Mouse (Mus musculus): Measurements from ENCODE around the gene Crtc1.

The Crtc1 gene

GRCm38 (mm10) chr8:70389678-70390077, 49.7 kb downstream of the Crtc1 start:
- no peak for DNase-seq (ENCODE audit: low spot score in 2 of 2)

- peak in 1 of 2 experiments; percentile 55 for DNase-seq (ENCODE audit: low spot score in 2 of 2)
Measured at GRCm38 (mm10) chr8:70383287-70383686, 56.1 kb downstream of the Crtc1 start.

GRCm38 (mm10) chr8:70380069-70380468, 59.3 kb downstream of the Crtc1 start:
- no peak for DNase-seq (ENCODE audit: low spot score in 2 of 2)

GRCm38 (mm10) chr8:70377049-70377448, 62.3 kb downstream of the Crtc1 start:
- DNase-seq (ENCODE audit: low spot score in 2 of 2), result no peak

GRCm38 (mm10) chr8:70376275-70376741, 63.1 kb downstream of the Crtc1 start:
- DNase-seq (ENCODE audit: low spot score in 2 of 2), result no peak

- no peak for DNase-seq (ENCODE audit: low spot score in 2 of 2)
Measured at GRCm38 (mm10) chr8:70375212-70375859, 64.0 kb downstream of the Crtc1 start.

GRCm38 (mm10) chr8:70374318-70374927, 65.0 kb downstream of the Crtc1 start:
- DNase-seq (ENCODE audit: low spot score in 2 of 2), result no peak

GRCm38 (mm10) chr8:70373397-70374317, 65.7 kb downstream of the Crtc1 start, which contains the start of gene Comp:
Comp (plus strand) TSS chr8:70373558.
- no peak for DNase-seq (ENCODE audit: low spot score in 2 of 2)

- DNase-seq (ENCODE audit: low spot score in 2 of 2), result no peak
Measured at GRCm38 (mm10) chr8:70371951-70372350, 67.4 kb downstream of the Crtc1 start.

GRCm38 (mm10) chr8:70370476-70370875, 68.9 kb downstream of the Crtc1 start:
- no peak for DNase-seq (ENCODE audit: low spot score in 2 of 2)

- no peak for DNase-seq (ENCODE audit: low spot score in 2 of 2)
Measured at GRCm38 (mm10) chr8:70366588-70366987, 72.8 kb downstream of the Crtc1 start.

- no peak for DNase-seq (ENCODE audit: low spot score in 2 of 2)
Measured at GRCm38 (mm10) chr8:70364066-70364465, 75.3 kb downstream of the Crtc1 start.

- no peak for DNase-seq (ENCODE audit: low spot score in 2 of 2)
Measured at GRCm38 (mm10) chr8:70361484-70362032, 77.8 kb downstream of the Crtc1 start.

- DNase-seq (ENCODE audit: low spot score in 2 of 2), result no peak
Measured at GRCm38 (mm10) chr8:70360769-70361168, 78.6 kb downstream of the Crtc1 start.

GRCm38 (mm10) chr8:70359411-70359810, 80.0 kb downstream of the Crtc1 start:
- DNase-seq (ENCODE audit: low spot score in 2 of 2), result no peak

GRCm38 (mm10) chr8:70356111-70356510, 83.3 kb downstream of the Crtc1 start:
- no peak for DNase-seq (ENCODE audit: low spot score in 2 of 2)

GRCm38 (mm10) chr8:70354004-70354403, 85.4 kb downstream of the Crtc1 start:
- DNase-seq (ENCODE audit: low spot score in 2 of 2), result peak in 1 of 2 experiments; percentile 34

- DNase-seq (ENCODE audit: low spot score in 2 of 2), result peak; percentile 97 to 99
Measured at GRCm38 (mm10) chr8:70353194-70353817, 86.1 kb downstream of the Crtc1 start, which contains the start of gene Upf1. Upf1 (minus strand) TSS chr8:70353278.

GRCm38 (mm10) chr8:70352657-70353151, 86.7 kb downstream of the Crtc1 start:
- no peak for DNase-seq (ENCODE audit: low spot score in 2 of 2)

GRCm38 (mm10) chr8:70352000-70352384, 87.4 kb downstream of the Crtc1 start:
- no peak for DNase-seq (ENCODE audit: low spot score in 2 of 2)

Measured in frontal cortex, postnatal 14 days (tissue).